Mouse (Mus musculus) lung, embryonic 14.5 days (tissue): ENCODE measurements around the gene Exoc7. TPM values are rescaled to one million over a fixed set of nuclear protein-coding genes. Genes with fewer than 3 reads are reported as not detected.

Source experiments
- ATAC-seq: fragments of 200-750 bp; cut with Nextera tagmentation; 2 replicates; pipeline ENCODE4 v1.8.0; 2017; ENCODE audit warnings: mild to moderate bottlenecking, moderate TSS enrichment, moderate library complexity; ENCODE audit not compliant: insufficient read depth
- DNase-seq: peaks from one replicate; pipeline ENCODE4 v3.0.0-alpha.2; 2015
- H3K27ac ChIP-seq: fragments of 300-500 bp; sonication (generic); 2 replicates; pipeline ENCODE4 v1.5.1; 2014; ENCODE audit warnings: low read depth, mild to moderate bottlenecking, moderate library complexity
- H3K27me3 ChIP-seq: fragments of 300-500 bp; sonication (generic); 2 replicates; pipeline ENCODE4 v1.6.1; 2014; ENCODE audit warnings: low read length, control low read depth; ENCODE audit not compliant: insufficient read depth
- H3K36me3 ChIP-seq: fragments of 300-500 bp; sonication (generic); 2 replicates; pipeline ENCODE4 v1.6.1; 2014; ENCODE audit warnings: control low read depth; ENCODE audit not compliant: insufficient read depth
- H3K4me1 ChIP-seq: fragments of 300-500 bp; sonication (generic); 2 replicates; pipeline ENCODE4 v1.6.1; 2014; ENCODE audit warnings: antibody characterized with exemption, control low read depth; ENCODE audit not compliant: insufficient read depth
- H3K4me2 ChIP-seq: fragments of 300-500 bp; sonication (generic); 2 replicates; pipeline ENCODE4 v1.6.1; 2014; ENCODE audit warnings: mild to moderate bottlenecking
- H3K4me3 ChIP-seq: fragments of 300-500 bp; sonication (generic); 2 replicates; pipeline ENCODE4 v1.5.1; 2014; ENCODE audit warnings: low read depth, low read length
- H3K9ac ChIP-seq: fragments of 300-500 bp; sonication (generic); 2 replicates; pipeline ENCODE4 v1.6.1; 2014
- H3K9me3 ChIP-seq: fragments of 300-500 bp; sonication (generic); 2 replicates; pipeline ENCODE4 v1.6.1; 2016; ENCODE audit warnings: low read depth, low read length, control low read depth
- CTCF ChIP-seq: IDR thresholded peaks from 2 replicates; pipeline ENCODE4 v1.5.1; 2016; ENCODE audit warnings: antibody characterized with exemption, low read depth
- WGBS: fragments of 180-500 bp; shearing (Covaris S2); extraction: QIAGEN DNeasy Blood & Tissue Kit; methylation state at CpG from one replicate; pipeline ENCODE4 v1.1.7; 2014; 5-methylcytosine and 5-hydroxymethylcytosine counted together
- polyA plus RNA-seq: library from polyadenylated mRNA; unstranded; fragments of >200 nt; fragmentation: Nextera tagmentation; extraction: Ambion mirVana; gene quantifications from 2 replicates; pipeline ENCODE4 v1.2.1, GENCODE M21; 2014

Gene Exoc7
- polyA plus RNA-seq, 1 experiment from 2014 or later, result 63.7 TPM

GRCm38 (mm10) chr11:116332983-116333270, 25.9 kb upstream of the Exoc7 start:
- Histone ChIP-seq H3K36me3 (no peaks in the 10 kb centered on the region), H3K4me2 (no peak overlapping the region), H3K4me3 (no peak overlapping the region), H3K27me3 (peaks cover 26% of the 10 kb centered on the region), H3K4me1 (peaks cover 11% of the 10 kb centered on the region; the same call in 1 of the 2 replicates), H3K9me3 (no peaks in the 10 kb centered on the region), H3K27ac (no peak overlapping the region), H3K9ac (no peak overlapping the region)
- WGBS, result 84% methylated on average over 3 of the region's 3 CpGs
- no peak for TF ChIP-seq CTCF
- DNase-seq (no peak), ATAC-seq (no peak)

- no peak for DNase-seq
- no peak overlapping the region for H3K9ac ChIP-seq
- H3K4me2 ChIP-seq, result no peak overlapping the region
- no peak for TF ChIP-seq CTCF
- ATAC-seq, result no peak
- WGBS, result 26% methylated on average over 19 of the region's 19 CpGs
- H3K36me3 ChIP-seq, result no peaks in the 10 kb centered on the region
- H3K9me3 ChIP-seq, result no peaks in the 10 kb centered on the region
- peaks cover 11% of the 10 kb centered on the region; the same call in 1 of the 2 replicates for H3K4me1 ChIP-seq
- peaks cover 26% of the 10 kb centered on the region for H3K27me3 ChIP-seq
- no peak overlapping the region for H3K4me3 ChIP-seq
- H3K27ac ChIP-seq, result no peak overlapping the region
These were observed 25.4 kb upstream of the Exoc7 start for GRCm38 (mm10) chr11:116332232-116332982.

DNA sequence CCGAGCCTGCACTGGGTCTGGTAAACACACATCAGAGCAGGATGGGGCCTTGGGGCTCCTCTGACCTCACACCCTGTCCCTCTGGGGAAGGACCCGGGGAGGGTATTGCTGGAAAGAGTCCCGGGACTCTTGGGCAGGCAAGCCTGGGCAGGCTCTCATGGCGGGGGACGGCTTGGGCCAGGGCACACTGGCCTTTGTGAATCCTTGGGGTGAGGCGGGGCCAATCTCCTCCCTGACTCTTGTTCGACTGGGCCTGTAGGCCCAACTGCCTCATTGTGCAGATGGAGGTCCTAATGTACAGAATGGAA, 23.1 kb upstream of the Exoc7 start:
- no peak overlapping the region for H3K27ac ChIP-seq
- ATAC-seq, result no peak
- H3K4me2 ChIP-seq, result no peak overlapping the region
- no peaks in the 10 kb centered on the region for H3K36me3 ChIP-seq
- TF ChIP-seq CTCF, result no peak
- no peaks in the 10 kb centered on the region for H3K9me3 ChIP-seq
- no peak overlapping the region for H3K9ac ChIP-seq
- H3K4me1 ChIP-seq, result peaks cover 6% of the 10 kb centered on the region; the same call in 1 of the 2 replicates
- no peak overlapping the region for H3K4me3 ChIP-seq
- peaks cover 25% of the 10 kb centered on the region for H3K27me3 ChIP-seq
- DNase-seq, result no peak
- WGBS, result 64% methylated on average over 7 of the region's 7 CpGs

DNA sequence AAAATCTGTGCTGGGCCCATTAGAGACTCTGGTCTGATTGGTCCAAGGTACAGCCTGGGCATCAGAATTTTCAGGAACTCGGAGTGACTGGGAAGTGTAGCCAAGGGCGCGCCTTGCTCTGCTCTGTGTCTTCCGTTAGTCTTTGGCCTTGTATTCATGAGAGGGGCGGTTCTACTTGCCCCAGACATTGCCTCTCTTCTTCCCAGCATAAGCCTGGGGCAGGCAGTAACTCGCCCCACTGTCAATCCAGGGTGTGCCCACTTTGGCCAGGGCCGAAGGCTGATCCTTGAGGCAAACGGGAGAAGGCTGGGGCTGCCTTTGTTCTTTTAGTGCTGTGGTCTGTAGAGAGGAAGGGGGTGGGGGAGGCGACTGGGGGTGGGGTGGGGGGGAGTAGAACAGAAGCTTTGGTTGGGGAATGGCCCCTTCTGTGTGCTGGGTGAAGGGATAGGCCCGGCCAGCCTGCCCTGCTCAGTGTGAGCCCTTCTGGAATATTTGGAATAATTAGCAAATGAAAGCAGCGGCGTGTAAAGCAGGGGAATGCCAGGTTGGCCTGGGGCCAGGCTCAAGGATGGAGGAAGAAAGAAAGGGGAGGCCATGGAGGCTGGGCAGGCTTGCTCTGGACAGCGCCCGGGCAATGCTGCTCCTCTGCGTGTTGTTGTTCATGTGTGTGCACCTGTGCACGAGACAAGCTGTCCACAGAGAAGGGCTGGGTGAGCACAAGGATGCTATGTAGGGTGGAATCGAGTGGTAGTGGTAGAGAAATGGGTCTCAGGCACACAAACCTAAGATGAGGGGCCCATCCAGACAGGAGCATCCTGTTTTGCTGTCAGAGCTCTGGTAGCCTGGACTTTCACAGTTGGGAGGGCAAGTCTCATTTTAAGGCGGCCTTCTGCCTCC, 22.5 kb upstream of the Exoc7 start:
- Histone ChIP-seq H3K4me3 (no peak overlapping the region), H3K27me3 (peaks cover 19% of the 10 kb centered on the region), H3K4me2 (no peak overlapping the region), H3K27ac (peak overlapping the region; percentile 30; the same call in 1 of the 2 replicates), H3K4me1 (peaks cover 6% of the 10 kb centered on the region; the same call in 1 of the 2 replicates), H3K9me3 (no peaks in the 10 kb centered on the region), H3K9ac (peak overlapping the region; percentile 34; the same call in 1 of the 2 replicates), H3K36me3 (no peaks in the 10 kb centered on the region)
- DNase-seq (peak; percentile 54), ATAC-seq (no peak)
- no peak for TF ChIP-seq CTCF
- WGBS, result 56% methylated on average over 18 of the region's 18 CpGs

DNA sequence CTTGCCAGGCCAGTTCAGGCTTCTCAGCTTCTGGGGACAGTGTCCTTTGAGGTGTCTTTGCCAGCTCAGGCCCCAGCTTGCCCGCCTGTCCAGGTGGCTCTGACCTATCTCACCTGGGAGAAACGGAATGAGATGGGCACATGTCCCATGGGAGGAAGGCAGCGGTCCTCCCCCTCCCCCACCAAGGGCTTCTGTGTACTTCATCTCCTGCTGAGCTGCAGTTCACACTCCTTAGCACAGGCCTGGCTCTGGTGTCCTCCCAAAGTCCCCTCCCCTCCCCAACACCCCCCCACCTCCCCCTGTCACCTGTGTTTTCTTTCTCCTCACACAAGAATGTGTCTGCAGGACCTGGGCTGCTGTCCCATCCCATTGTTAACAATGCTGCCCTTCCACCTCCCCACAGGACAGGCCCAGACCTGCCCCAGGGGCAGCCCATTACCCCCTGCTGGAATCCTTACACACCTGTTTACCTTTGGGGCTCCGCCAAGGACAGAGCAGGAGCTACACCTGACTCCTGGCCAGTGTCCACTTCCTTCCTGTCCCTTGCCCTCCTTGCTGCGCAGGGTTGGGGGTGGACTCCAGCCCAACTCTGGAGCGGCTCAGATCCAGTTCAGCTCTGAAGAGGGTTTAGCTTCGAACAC, 20.1 kb upstream of the Exoc7 start:
- WGBS, result 59% methylated on average over 7 of the region's 7 CpGs
- no peak for TF ChIP-seq CTCF
- Histone ChIP-seq H3K9me3 (no peaks in the 10 kb centered on the region), H3K9ac (no peak overlapping the region), H3K27me3 (no peaks in the 10 kb centered on the region), H3K27ac (no peak overlapping the region), H3K4me3 (no peak overlapping the region), H3K4me2 (no peak overlapping the region), H3K36me3 (no peaks in the 10 kb centered on the region), H3K4me1 (no peaks in the 10 kb centered on the region)
- no peak for ATAC-seq
- no peak for DNase-seq

DNA sequence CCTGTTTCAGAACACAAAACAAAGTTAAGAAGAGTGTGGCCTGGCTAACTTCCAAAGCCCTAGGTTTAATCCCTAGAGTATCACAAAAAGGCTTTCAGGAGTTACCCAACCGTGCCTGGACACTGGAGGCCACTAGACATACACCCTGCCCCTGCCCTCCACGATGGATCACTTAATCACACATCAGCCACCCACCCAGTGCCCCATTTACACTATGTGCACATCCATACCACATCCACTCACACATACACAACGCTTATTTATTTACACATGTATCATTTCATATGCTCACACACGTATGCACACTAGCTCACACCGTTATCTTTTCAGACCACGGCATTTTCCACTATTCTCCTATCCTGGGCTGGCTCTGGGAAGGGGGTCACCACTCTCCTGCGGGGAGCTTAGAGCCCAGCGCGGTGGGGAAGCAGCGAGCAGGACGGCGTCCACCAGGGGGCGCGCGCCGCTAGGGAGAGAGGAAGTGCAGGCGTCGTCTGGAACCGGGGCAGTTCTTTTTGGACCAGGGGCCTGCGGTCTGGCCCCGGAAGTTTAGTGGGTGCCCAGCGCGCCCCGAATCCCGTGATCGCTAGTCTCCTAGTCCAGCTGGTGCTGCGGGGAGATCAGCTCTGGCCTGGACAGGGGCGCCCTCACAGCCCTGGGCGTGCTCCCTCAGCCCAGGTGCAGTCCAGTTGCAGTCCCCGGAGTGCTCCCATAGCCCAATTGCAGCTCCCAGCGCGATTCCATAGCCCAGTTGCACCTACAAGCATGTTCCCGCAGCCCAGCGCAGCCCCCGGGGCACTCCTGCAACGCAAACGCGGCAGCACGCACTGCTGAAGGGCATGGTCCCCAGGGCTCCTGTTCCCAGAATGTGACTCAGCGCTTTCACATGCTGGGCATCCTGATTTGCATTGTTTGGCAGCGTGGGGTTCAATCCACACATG, 12.0 kb upstream of the Exoc7 start:
- no peaks in the 10 kb centered on the region for H3K36me3 ChIP-seq
- no peak overlapping the region for H3K27ac ChIP-seq
- no peaks in the 10 kb centered on the region for H3K9me3 ChIP-seq
- peak; percentile 89 for ATAC-seq
- WGBS, result under 1% methylated on average over 41 of the region's 41 CpGs
- H3K9ac ChIP-seq, result peak overlapping the region; percentile 67
- no peaks in the 10 kb centered on the region for H3K27me3 ChIP-seq
- no peaks in the 10 kb centered on the region for H3K4me1 ChIP-seq
- DNase-seq, result peak; percentile 92
- peak overlapping the region; percentile 41 for H3K4me3 ChIP-seq
- TF ChIP-seq CTCF, result peak; percentile 98
- peak overlapping the region; percentile 98 for H3K4me2 ChIP-seq
